Mouse (Mus musculus) liver, embryonic 14.5 days (tissue): Measurements from ENCODE around the gene Dclre1a. TPM values are rescaled to one million over a fixed set of nuclear protein-coding genes. Genes with fewer than 3 reads are reported as not detected.

Source experiments
- ATAC-seq: fragments of 200-750 bp; cut with Nextera tagmentation; 2 replicates; pipeline ENCODE4 v1.8.0; 2017; ENCODE audit warnings: moderate number of reproducible peaks, mild to moderate bottlenecking, moderate library complexity; ENCODE audit not compliant: insufficient read depth
- DNase-seq, 3 experiments: peaks; one replicate each; pipeline ENCODE4 v3.0.0-alpha.2; 2012 to 2013; ENCODE audit warnings: low read depth in 3 of 3, low spot score in 3 of 3
- H3K27ac ChIP-seq: fragments of 300-500 bp; sonication (generic); 2 replicates; pipeline ENCODE4 v1.5.1; 2014; ENCODE audit warnings: moderate library complexity, mild to moderate bottlenecking, control low read depth, inconsistent platforms
- H3K27me3 ChIP-seq: fragments of 300-500 bp; sonication (generic); 2 replicates; pipeline ENCODE4 v1.6.1; 2014; ENCODE audit warnings: mild to moderate bottlenecking, low read length, moderate library complexity; ENCODE audit not compliant: control insufficient read depth, insufficient read depth
- H3K36me3 ChIP-seq: fragments of 300-500 bp; sonication (generic); replicated peaks from 2 replicates; pipeline ENCODE4 v1.6.1; 2014; ENCODE audit warnings: low read depth; ENCODE audit not compliant: control insufficient read depth, insufficient read depth
- H3K4me1 ChIP-seq, 2 experiments: fragments of 200-500 bp in 1 of 2; fragments of 300-500 bp in 1 of 2; sonication (generic) in 1 of 2; replicated peaks; 2 replicates each; pipeline ENCODE4 v1.6.1; 2012 to 2014; ENCODE audit warnings: antibody characterized with exemption in 1 of 2, inconsistent platforms in 1 of 2, low read length in 1 of 2; ENCODE audit not compliant: control insufficient read depth in 2 of 2, insufficient read depth in 2 of 2
- H3K4me2 ChIP-seq: fragments of 300-500 bp; sonication (generic); 2 replicates; pipeline ENCODE4 v1.6.1; 2014; ENCODE audit warnings: low read depth, mild to moderate bottlenecking, control low read depth, moderate library complexity
- H3K4me3 ChIP-seq, 2 experiments: fragments of 200-500 bp in 1 of 2; fragments of 300-500 bp in 1 of 2; sonication (generic) in 1 of 2; 2 replicates each; pipeline ENCODE4 v1.5.1; 2012 to 2014; ENCODE audit warnings: low read depth in 2 of 2, low read length in 2 of 2, mild to moderate bottlenecking in 2 of 2, control low read depth in 1 of 2, inconsistent platforms in 1 of 2, moderate library complexity in 1 of 2; ENCODE audit not compliant: insufficient read depth in 1 of 2
- H3K9ac ChIP-seq: fragments of 300-500 bp; sonication (generic); replicated peaks from 2 replicates; pipeline ENCODE4 v1.6.1; 2014; ENCODE audit warnings: mild to moderate bottlenecking, control low read depth, moderate library complexity
- H3K9me3 ChIP-seq: fragments of 300-500 bp; sonication (generic); 2 replicates; pipeline ENCODE4 v1.6.1; 2016; ENCODE audit warnings: low read length, mixed read lengths; ENCODE audit not compliant: control insufficient read depth
- CTCF ChIP-seq: IDR thresholded peaks from 2 replicates; pipeline ENCODE4 v1.5.1; 2016; ENCODE audit warnings: antibody characterized with exemption, low read depth, control low read depth
- EP300 ChIP-seq: IDR thresholded peaks from 2 replicates; pipeline ENCODE4 v1.6.1; 2016; ENCODE audit warnings: antibody characterized with exemption, low read depth
- WGBS: fragments of 180-500 bp; shearing (Covaris S2); extraction: QIAGEN DNeasy Blood & Tissue Kit; methylation state at CpG from one replicate; pipeline ENCODE4 v1.1.7; 2014; ENCODE audit not compliant: insufficient replicate concordance; 5-methylcytosine and 5-hydroxymethylcytosine counted together
- polyA plus RNA-seq, 2 experiments: library from polyadenylated mRNA; depleted of rRNA in 1 of 2; stranded (reverse) in 1 of 2; unstranded in 1 of 2; fragments of >200 nt; fragmentation: Nextera tagmentation in 1 of 2; extraction: Ambion mirVana in 1 of 2; gene quantifications; 2 replicates each; pipeline versions ENCODE4 v1.2.1 to v1.2.3; 2012 to 2014

Gene Dclre1a
- polyA plus RNA-seq, 2 experiments = 12.0 to 17.9 TPM

GRCm38 (mm10) chr19:56566940-56567339, 18.9 kb upstream of the Dclre1a start:
- WGBS = 39% methylated on average over 6 of the region's 6 CpGs
- no peak; the same call in 1 of the 2 replicates for ATAC-seq

DNA sequence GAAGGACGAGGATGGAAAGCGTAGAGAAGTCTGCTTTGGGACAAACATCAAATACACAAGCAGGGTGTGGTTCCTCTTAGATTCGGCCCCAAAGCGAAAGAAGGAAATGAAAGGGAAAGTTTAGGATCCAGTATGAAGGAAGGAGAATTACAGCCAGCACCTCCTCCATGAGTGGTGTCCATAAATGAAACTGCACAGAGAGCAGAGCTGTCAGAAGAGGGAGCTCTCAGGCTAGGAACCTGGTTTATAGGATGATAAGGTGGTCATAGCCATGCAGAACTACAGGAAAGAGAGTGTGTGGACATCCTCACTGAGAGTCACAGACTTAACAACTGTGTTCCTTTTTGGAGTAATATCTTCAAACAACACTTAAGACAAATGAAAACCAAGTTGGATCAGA, 18.0 kb upstream of the Dclre1a start:
- Histone ChIP-seq H3K9me3 (no peaks in the 10 kb centered on the region), H3K27ac (no peak overlapping the region), H3K4me1 (peaks cover 0 to 10% of the 10 kb centered on the region in 2 experiments; a peak in 3 of 4 replicates), H3K36me3 (no peaks in the 10 kb centered on the region; the same call in 1 of the 2 replicates), H3K27me3 (no peaks in the 10 kb centered on the region), H3K4me3 (no peak overlapping the region), H3K4me2 (no peak overlapping the region), H3K9ac (no peak overlapping the region)
- peak; percentile 63 for TF ChIP-seq CTCF
- no peak for TF ChIP-seq EP300
- DNase-seq (no peak), ATAC-seq (no peak)
- 68% methylated on average over 4 of the region's 4 CpGs for WGBS

More at GRCm38 (mm10) chr19:56566940-56567339, 18.9 kb upstream of the Dclre1a start:
- no peak for TF ChIP-seq CTCF
- TF ChIP-seq EP300 = peak; percentile 56
- Histone ChIP-seq H3K4me1 (peaks cover 0 to 13% of the 10 kb centered on the region in 2 experiments), H3K36me3 (no peaks in the 10 kb centered on the region; the same call in none of the 2 replicates), H3K4me2 (no peak overlapping the region), H3K4me3 (no peak overlapping the region), H3K9me3 (no peaks in the 10 kb centered on the region), H3K9ac (no peak overlapping the region), H3K27me3 (no peaks in the 10 kb centered on the region), H3K27ac (no peak overlapping the region)
- no peak for DNase-seq

DNA sequence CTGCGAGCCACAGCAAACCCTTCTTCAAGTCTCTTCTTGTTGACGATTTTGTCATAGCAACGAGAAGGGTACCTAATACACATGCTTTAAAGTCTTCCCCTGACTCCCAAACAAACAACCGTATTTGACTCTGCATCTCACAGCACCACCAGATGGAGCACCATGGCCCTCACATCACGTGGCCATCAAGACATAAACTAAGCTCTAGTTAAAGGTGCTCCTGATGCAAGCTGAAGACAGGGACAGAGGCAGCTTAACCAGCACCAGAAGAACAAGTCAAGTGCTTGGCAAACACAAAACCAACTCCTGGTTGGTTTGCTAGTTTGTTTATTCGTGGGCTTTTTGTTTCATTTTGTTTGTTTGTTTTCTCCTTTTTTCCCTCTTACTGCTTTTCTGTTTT, 17.3 kb upstream of the Dclre1a start:
- Histone ChIP-seq H3K9ac (no peak overlapping the region), H3K4me3 (no peak overlapping the region)
- WGBS = 70% methylated on average over 6 of the region's 6 CpGs

GRCm38 (mm10) chr19:56563469-56563868, 15.4 kb upstream of the Dclre1a start:
- DNase-seq (no peak), ATAC-seq (no peak)
- peaks cover 0 to 8% of the 10 kb centered on the region in 2 experiments; a peak in 3 of 4 replicates for H3K4me1 ChIP-seq
- peaks cover 3% of the 10 kb centered on the region for H3K36me3 ChIP-seq
- H3K9ac ChIP-seq = no peak overlapping the region
- TF ChIP-seq EP300 = no peak
- no peak for TF ChIP-seq CTCF
- no peaks in the 10 kb centered on the region for H3K9me3 ChIP-seq
- no peak overlapping the region for H3K4me3 ChIP-seq
- WGBS = 72% methylated on average over 3 of the region's 3 CpGs
- no peaks in the 10 kb centered on the region for H3K27me3 ChIP-seq
- no peak overlapping the region for H3K27ac ChIP-seq
- no peak overlapping the region for H3K4me2 ChIP-seq

More for the DNA sequence above, 17.3 kb upstream of the Dclre1a start:
- no peaks in the 10 kb centered on the region for H3K9me3 ChIP-seq
- H3K4me1 ChIP-seq = peaks cover 0 to 8% of the 10 kb centered on the region in 2 experiments; a peak in 3 of 4 replicates
- DNase-seq (no peak), ATAC-seq (no peak)
- no peak overlapping the region for H3K27ac ChIP-seq
- no peak overlapping the region for H3K4me2 ChIP-seq
- no peaks in the 10 kb centered on the region for H3K36me3 ChIP-seq
- TF ChIP-seq EP300 (no peak), CTCF (peak; percentile 31)
- H3K27me3 ChIP-seq = no peaks in the 10 kb centered on the region

DNA sequence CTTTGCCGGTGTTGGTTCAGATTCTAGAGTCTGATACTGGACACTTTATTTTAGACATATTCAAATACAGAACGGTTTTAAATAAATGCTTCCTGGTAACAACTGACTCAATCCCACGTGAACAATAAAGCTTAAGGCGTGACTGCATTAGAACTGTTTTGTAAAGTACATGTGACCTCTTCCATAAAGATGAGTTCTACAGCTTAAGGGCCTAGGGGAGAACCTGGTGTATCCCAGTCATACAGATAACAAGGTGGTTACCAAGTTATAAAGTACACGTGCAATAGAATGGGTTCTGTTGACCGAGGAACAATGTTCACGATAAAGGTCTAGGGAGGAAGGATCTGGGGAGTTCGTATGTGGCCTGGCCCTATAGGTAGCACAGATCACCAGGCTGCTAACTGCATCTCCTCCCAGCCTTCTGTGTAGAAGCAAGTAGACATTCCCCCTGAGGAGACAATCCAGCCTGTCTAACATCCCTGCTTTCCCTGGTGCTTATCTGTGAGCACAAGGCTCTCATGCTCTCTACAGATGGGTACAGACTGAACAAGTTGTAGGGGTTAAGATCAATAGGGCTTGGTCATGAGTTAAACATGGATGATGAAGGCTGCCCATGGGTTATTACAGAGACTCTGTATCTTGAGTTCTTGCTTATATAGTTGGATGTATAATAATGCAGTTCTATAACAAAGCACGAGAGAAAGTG, 14.6 kb upstream of the Dclre1a start:
- H3K27ac ChIP-seq = no peak overlapping the region
- H3K9me3 ChIP-seq = no peaks in the 10 kb centered on the region
- DNase-seq (no peak), ATAC-seq (peak; percentile 37; the same call in 1 of the 2 replicates)
- peaks cover 7% of the 10 kb centered on the region for H3K36me3 ChIP-seq
- TF ChIP-seq EP300 (no peak), CTCF (no peak)
- no peaks in the 10 kb centered on the region for H3K27me3 ChIP-seq
- H3K4me2 ChIP-seq = no peak overlapping the region
- H3K4me1 ChIP-seq = peaks cover 0 to 8% of the 10 kb centered on the region in 2 experiments; a peak in 3 of 4 replicates
- H3K9ac ChIP-seq = no peak overlapping the region
- no peak overlapping the region for H3K4me3 ChIP-seq
- 72% methylated on average over 9 of the region's 9 CpGs for WGBS
